Mouse (Mus musculus): ENCODE data around the gene Elmsan1.
"Not testable (repeated sequence)": the region's sequence is repeated elsewhere in the genome, so short reads cannot be mapped to it uniquely, and the experiment has no call there.

Gene Elmsan1

GRCm38 (mm10) chr12:84218289-84219120, at the start of gene Elmsan1:
Gene Elmsan1, minus strand, starts transcription at chr12:84218881.
- DNase-seq (ENCODE audit: inconsistent age in 2 of 2, low spot score in 1 of 2), result peak; percentile 86 to 94

DNA sequence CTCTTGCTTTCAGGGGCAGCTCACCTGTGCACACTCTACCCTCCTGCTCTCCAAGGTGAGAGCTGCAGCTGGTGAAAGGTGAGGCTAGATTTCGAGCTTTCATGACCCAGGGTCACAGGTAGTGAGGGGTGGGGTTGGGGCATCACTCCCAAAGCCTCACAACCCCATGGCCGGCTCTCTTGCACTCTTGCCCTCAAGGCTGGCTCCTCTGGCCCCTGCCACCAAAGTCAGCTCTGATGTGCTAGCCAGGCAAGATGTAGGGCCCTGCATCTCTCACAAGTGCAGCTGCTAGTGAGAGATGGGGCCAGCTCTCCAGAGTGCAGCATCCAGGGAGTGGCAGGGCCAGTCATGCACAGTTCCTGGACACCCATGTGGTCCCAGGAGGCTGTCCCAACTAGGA, 48.6 kb upstream of the Elmsan1 start:
- no peak for DNase-seq (ENCODE audit: inconsistent age in 2 of 2, low spot score in 1 of 2)

DNA sequence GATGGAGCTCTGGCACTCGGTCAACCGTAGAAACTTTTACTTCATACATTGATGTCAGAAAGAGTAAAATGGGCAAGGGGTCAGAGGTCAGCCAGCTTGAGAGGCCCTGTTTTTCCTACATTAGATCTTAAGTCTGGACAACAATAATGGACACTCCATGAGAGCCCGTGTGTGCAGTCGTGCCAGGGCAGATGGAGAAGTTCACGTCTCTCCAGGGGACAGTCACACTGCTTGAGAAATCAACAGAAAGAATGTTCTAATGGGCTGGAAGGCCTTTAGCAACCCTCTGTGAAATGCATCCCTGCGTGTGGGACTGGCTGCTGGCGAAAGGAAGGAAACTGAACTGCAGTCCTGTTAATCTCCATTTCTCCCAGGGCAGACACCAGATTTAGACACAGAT, 41.7 kb upstream of the Elmsan1 start:
- no peak for DNase-seq (ENCODE audit: inconsistent age in 2 of 2, low spot score in 1 of 2)

DNA sequence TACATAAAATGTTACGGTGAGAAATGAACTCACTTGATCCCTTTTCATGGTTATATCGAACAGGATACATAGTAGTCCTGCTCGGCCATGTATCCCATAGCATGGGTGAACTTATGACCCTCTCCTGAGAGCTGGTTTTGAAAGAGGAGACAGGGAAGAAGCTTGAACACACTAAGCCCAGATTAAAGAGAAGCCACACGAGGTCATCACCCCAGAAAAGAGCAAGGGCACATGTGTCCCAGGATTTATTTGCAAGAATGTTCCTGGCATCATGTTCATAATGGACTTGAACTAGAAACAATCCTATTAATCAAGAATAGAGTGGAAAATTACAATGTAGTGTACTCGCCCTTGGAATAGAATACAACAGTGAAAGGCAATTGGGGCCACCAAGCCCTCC, 36.2 kb upstream of the Elmsan1 start:
- DNase-seq (ENCODE audit: inconsistent age in 2 of 2, low spot score in 1 of 2), result peak in 1 of 2 experiments; percentile 63

GRCm38 (mm10) chr12:84252811-84253210, 34.1 kb upstream of the Elmsan1 start:
- no peak for DNase-seq (ENCODE audit: inconsistent age in 2 of 2, low spot score in 1 of 2)

GRCm38 (mm10) chr12:84249217-84249616, 30.5 kb upstream of the Elmsan1 start:
- DNase-seq (ENCODE audit: inconsistent age in 2 of 2, low spot score in 1 of 2), result peak; percentile 70 to 90

DNA sequence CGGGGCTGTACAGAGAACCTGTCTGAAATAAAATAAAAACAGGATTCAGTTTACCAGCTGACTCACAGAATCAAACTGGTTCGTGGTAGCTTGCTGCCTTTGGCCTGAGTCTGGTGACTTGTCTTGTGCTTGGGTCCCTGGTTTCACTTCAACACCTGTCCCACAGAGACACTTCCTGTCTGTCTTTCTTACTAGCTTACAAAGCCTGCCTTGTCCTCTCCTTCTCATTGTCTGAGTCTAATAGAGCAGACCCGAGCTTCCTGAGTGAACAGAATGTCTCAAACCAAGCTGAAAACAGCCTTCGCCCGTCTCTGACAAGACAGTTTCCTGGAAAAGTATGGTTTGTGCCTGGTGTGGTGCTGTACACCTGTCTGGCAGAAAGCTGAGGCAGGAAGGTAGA, 27.0 kb upstream of the Elmsan1 start:
- no peak for DNase-seq (ENCODE audit: inconsistent age in 2 of 2, low spot score in 1 of 2)

DNA sequence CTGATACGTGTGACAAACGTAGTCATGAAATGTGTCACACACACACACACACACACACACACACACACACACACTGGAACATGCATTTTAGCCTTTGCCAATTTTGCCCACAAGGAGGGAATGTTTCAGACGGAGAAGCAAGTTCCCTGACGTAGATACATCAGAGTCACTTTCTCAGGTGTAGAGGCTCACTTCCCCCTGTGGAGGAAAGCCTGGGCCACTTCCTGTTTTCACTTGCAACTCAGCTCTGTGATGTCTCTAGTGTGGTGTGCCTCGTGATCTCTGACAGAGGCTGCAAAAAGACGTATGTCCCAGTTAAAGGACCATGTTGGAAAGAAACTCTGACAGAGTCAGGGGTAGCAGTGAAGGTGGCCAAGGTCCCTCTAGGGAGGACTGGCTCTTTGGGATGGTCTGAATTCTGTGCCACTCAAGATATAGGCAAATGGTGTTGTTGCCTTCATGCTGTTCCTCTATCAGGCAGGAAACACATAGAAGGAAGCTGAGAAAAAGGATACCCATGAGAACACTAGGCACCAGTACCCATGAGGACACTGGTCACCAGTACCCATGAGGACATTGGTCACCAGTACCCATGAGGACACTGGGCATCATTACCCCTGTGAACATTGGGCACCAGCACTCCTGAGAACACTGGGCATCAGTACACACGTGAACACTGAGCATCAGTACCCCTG, 24.5 kb upstream of the Elmsan1 start:
- no peak for DNase-seq (ENCODE audit: inconsistent age in 2 of 2, low spot score in 1 of 2)

GRCm38 (mm10) chr12:84237036-84237435, 18.4 kb upstream of the Elmsan1 start:
- not testable (repeated sequence) for DNase-seq (ENCODE audit: inconsistent age in 2 of 2, low spot score in 1 of 2)

DNA sequence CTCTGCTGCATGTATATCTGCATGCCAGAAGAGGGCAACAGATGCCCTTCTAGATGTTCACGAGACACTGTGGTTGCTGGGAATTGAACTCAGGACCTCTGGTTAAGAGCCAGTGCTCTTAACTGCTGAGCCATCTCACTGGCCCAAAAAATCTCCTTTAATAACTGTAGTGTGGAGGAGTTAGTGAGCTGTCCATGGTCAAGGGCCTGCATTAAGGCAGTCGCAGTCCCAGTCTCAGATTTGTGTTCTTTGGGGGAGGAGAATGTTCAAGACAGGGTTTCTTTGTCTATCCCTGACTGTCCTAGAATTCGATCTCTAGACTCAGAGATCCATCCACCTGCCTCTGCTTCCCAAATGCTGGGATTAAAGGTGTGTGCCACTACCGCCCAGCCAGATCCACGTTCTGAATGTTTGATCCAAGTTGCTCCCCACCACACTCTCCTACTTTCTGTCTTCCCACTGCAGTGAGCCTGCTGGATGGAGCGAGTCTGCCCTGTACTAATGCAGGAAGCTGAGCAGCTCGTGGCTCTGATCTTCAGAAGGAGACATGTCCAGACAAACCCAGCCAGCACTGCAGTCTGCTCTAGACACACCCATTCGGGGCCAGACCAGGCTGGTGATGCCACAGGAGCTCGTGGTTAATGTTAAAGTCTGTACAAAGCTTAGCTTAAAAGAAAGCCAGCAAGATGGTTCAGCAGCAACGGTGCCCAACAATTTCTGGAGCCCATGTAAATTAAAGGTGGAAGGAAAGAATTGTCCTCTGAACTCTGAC, 17.5 kb upstream of the Elmsan1 start:
- no peak for DNase-seq (ENCODE audit: inconsistent age in 2 of 2, low spot score in 1 of 2)

GRCm38 (mm10) chr12:84235577-84235976, 16.9 kb upstream of the Elmsan1 start:
- DNase-seq (ENCODE audit: inconsistent age in 2 of 2, low spot score in 1 of 2), result no peak

GRCm38 (mm10) chr12:84233488-84234100, 14.9 kb upstream of the Elmsan1 start:
- DNase-seq (ENCODE audit: inconsistent age in 2 of 2, low spot score in 1 of 2), result no peak

GRCm38 (mm10) chr12:84226117-84226840, 7.6 kb upstream of the Elmsan1 start:
- DNase-seq (ENCODE audit: inconsistent age in 2 of 2, low spot score in 1 of 2), result no peak

DNA sequence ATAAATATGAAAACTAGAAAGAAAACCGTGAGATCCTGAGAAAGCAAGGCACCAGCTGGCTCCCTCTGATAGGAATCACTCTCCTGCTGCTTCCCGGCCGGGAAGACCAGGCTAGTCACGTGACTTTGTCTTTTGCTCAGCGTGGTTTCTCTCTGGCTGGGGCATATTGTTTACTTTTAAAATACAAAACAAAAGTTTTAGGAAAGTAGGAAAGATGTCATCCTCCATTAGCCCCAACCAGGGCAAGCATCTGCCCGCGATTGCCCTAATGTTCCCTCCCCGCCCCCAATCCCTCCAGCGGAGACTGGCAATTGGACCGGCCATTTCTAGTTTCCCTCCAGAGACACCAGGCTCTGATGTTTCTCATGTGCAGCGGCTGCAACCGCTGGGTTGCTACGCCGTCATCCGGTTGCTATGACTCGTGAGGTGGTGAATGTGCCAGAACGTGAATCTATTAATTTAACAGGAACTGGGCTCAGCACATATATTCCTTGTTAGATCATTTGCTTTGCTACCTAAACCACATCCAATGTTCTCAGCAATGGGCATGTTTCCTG, 3.8 kb upstream of the Elmsan1 start:
- peak; percentile 76 to 92 for DNase-seq (ENCODE audit: inconsistent age in 2 of 2, low spot score in 1 of 2)

DNA sequence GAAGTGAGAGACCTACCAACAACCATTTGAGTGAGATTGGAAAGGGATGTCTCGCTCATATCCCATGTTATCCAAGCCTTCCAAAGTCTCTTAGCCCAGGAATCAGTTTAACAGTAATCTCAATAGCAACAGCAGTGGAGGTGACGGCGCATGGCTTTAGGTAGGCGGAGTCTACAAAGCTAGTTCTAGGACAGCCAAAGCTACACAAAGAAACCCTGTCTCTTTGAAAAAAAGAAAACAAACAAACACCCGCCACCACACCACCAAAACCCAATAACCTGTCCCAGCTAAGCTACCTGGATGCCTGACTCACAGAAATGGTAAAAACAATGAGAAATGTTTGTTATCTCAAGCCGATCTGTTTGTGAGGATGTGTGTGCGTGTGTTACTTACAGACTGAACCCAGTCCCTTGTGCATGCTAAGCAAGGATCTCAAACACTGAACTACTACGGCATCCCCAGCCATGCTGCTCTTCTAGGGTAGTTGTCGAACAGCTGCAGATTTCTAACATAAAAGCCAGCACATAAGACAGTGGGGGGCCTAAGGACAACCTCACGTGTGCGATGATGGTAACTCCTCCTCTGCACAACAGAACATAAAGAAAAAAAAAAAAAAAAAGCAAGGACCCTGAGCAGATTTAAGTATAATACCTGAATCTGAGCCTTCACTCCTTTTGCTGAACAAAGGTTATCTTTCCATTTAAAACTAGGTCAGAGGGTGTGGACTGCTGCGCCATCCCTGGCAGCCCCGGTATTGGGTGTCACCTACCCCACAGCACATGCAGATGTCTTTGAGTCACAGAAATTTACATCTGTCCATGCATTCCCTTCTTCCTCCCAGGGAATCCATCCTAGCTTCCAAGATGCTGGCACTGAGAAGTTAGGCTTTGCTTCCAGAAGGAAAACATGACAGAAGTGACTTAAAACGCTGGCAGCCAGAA, 2.5 kb upstream of the Elmsan1 start:
- peak in 1 of 2 experiments; percentile 28 for DNase-seq (ENCODE audit: inconsistent age in 2 of 2, low spot score in 1 of 2)

GRCm38 (mm10) chr12:84220515-84220914, 1.8 kb upstream of the Elmsan1 start:
- peak in 1 of 2 experiments; percentile 20 for DNase-seq (ENCODE audit: inconsistent age in 2 of 2, low spot score in 1 of 2)

DNA sequence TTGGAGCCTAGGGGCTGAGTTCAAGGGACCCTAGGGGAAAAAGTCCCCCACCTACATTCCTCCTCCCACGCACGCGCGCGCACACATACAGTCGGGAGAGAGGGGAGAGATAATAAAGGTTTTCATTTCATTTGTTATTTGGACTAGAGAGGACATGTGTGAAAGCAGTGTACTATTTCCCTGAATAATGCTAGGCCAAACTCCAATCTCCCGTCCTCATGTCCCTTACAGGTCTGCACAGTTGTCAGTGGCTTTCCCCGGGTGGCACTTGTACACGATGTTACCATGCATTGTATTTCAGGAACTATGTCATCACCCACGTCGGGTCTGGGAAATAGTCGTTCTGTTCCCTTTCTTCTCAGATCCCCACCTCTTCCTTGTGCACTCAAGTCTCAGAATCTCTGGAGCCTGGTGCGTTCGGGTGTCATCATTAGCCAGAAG, 460 bp upstream of the Elmsan1 start:
- DNase-seq (ENCODE audit: inconsistent age in 2 of 2, low spot score in 1 of 2), result peak; percentile 53 to 82

DNA sequence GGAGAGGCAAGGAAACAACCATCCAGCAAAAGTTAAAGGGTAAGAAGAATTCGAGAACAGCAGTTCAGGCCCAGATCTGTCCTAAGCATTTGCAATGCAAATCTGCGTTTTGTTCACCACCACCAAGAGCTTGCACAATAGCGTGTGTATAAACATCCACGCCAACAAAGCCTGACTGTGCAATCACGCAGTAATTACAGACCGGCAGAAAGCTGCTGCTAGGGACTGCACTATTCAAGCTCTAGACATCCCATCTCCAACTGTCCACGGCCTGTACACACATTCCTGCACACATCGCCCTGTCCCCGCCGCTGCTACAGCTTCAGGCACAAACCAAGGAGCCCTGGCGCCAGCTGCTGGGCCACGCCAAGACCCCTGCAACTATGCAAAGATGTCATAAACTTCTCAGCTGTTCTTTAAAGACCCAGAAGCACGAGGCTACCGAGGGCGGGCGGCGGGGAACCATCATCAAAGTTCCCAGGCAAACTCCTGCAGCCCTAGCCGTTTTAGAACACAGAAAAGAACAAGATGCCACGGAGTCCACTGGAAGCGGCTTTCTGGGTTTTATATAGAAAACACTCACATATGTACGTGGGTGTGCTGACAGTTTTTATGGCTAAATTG, 1.1 kb downstream of the Elmsan1 start:
- peak in 1 of 2 experiments; percentile 83 for DNase-seq (ENCODE audit: inconsistent age in 2 of 2, low spot score in 1 of 2)

Data from adrenal gland, adult (tissue).